Mouse (Mus musculus): ENCODE measurements around the gene Gm10490.
A peak's percentile ranks its signal among the peaks of the same experiment; 100 is the strongest.

The Gm10490 gene

DNA sequence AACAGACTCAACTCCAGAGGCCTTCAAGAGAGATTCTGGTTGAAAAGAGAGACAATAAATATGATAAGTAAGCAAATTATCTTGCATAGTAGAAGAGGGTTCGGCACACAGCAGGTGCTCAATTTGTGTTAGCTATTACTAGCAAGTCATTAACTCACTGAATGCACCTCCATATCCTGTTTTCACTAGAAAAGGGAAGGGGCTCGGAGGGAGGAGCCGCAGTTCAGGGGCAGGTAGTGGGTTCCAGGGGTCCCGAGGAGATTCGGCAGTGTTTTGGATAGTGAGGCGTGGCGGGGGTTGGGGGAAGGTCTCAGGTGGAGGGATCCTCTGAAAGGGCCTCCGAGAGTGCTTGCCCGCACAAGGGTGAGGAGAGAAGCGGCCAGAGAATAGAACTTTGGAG, 17.8 kb downstream of the Gm10490 start:
- no peak for DNase-seq (ENCODE audit: low spot score)

DNA sequence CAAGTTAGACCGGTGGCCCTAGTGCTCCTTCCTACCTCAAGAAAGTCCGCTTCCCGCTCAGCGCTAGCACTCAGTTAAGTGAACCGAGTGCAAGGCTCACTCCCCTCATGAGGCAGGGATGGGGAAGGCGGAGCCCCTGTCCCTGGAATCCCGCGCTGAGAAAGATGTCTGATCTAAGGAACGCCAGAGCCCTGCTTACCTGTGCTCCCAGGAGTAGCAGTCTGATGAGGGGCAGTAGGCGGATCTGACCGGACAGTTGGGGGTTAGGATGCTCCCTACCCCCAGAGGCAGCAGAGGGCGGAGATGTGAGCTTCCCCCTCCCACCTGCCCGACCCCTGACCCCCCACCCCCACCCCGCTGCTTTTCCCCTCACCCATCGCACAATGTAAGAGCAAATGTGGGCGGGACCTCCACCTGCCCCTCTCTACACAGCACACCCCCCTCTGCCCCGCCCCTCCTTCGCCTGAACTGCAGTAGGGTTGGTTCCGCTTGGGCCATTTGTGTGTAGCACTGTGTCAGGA, 19.0 kb downstream of the Gm10490 start, which contains the start of gene Eras:
TSS of gene Eras (minus strand) at position 338 of the 521 bp plus-strand sequence.
- no peak for DNase-seq (ENCODE audit: low spot score)

DNA sequence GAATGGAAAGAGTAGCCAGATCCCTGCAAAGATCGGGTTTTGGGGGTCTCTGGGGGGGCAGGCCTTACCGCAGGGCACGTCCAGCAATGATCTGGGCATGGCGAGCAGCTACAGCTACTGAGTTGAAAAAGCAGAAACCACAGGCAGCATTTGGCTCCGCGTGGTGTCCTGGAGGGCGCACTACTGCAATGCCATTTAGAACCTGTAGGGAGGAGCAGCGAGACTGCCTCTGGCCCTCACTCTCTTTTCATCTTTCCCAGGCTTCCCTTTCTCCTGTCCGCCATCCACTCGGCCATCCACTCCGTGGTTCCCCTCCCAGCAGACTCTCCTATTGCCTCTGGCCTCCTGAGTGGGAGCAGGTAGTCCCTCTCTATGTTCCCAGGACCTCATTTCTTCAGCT, 27.5 kb downstream of the Gm10490 start:
- DNase-seq (ENCODE audit: low spot score) = no peak

DNA sequence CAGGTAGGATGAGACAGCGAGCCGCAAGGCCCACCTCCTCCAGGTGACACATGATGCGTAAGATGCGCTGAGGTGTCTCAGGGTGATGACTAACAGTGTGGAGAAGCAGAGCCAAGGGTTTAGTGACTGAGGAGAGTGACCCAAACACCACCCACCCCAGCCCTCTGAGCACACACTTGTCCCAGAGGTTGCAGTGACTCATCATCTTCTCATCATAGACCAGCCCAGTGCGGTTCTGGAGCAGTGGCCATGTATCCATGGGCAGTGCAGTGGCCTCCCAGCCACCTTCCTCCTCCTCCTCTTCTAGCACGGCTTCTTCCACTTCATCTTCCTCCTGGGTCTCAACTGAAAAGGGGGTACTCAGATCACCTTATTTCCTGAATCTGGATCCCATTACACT, 28.3 kb downstream of the Gm10490 start:
- no peak for DNase-seq (ENCODE audit: low spot score)

DNA sequence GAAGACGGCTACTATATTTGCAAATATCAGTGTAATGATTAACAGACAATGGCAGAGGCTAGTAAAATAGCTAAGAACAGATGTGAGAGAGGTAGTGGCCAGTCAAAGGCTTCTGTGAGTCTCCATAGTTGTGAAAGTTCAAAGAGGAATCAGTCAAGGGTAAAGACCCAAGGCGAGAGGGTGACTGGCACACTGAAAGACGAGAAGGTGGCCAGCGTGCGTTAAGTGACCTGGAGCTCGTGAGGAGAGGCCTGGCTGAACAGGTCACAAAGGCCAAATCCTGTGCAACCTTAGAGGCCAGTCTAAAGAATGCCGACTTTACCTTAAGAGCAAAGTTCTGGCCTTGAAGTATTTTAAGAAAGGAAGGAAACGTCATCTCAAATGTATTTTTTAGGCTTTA, 36.3 kb downstream of the Gm10490 start:
- no peak for DNase-seq (ENCODE audit: low spot score)

DNA sequence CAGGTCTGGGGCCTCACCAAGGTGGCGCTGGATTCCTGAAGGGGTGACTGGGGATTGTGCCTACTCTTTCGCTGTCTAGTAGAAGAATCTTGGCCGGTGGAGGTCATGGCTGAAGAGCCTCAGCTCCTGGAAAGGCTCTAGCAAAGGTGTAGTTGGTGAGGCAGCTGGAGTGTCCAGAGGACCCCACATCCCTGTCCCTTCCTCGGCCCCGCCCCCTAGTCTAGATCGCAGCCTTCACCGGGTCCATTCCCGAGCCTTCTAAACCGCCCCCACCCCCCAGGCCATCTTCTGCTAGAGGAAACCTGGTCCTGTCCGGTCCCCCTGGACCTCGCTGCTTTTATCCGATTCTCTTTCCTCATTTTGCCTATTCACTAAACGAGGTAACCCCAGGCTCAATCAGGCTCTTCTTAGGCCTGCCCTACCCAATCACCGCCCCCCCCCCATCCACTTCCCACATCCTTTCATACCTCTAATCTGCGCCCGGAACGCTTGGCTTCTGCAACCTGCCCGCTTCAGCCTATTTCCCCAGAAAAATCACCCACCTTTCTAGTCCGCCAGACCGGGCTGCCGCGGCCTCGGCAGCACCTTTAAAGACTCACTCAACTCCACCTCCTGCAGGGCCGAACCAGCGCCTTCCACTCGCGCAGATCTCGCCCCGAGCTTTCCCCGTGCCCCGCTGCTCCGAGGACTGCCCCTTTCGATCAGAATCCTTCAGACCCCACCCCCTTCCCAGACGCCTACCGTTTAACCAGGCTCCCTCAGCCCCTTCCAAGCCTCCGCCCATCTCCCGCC, 38.0 kb downstream of the Gm10490 start, which contains the start of gene Hdac6:
TSS of gene Hdac6 (minus strand) at position 782 of the 792 bp plus-strand sequence.
- no peak for DNase-seq (ENCODE audit: low spot score)

DNA sequence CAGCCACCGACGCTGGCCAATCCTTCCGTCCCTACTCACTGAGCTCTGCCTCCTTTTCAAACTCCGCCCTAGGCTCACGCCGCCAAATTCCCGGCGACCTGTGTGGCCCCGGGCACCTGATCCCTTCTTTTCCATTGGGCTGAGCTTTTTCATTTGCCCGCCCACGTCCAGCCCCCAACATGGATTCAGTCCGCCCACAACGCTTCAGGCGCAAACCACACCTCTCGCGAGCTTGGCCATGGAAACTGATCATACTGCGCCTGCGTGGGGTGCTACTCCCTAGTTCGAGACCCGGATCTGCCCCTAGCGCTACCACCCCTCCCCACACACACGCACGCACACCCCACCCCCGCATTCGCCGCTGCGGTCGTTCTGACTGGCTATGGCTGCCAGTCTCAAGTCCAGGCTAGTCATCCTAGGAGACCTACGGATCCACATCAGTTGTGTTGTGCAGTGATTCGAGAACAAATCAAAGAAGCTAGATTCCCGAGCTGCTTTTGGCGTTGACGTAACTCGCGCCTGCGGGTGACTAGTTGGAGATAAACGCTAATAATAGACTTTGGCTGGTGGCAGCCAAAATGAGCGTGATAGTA, 38.7 kb downstream of the Gm10490 start:
- peak; percentile 86 for DNase-seq (ENCODE audit: low spot score)

DNA sequence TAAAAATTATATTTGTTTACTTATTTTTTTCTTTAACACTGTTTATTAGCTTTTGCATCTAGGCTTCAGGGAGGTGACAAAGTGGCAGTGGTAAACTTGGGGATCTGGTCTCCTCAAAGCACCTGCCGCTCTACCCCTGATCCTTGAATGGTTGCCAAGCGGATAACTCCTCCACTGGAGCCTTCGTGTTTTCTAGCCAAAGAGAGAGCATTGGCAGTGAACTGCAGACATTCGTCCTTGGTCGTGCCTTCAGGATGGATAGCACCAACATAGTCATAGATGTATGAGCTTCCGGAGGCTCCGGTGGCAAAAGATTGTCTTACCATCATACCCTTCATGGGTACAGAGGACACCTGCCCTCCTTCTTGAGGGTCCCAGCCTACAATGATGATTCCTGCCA, 40.7 kb downstream of the Gm10490 start:
- no peak for DNase-seq (ENCODE audit: low spot score)

DNA sequence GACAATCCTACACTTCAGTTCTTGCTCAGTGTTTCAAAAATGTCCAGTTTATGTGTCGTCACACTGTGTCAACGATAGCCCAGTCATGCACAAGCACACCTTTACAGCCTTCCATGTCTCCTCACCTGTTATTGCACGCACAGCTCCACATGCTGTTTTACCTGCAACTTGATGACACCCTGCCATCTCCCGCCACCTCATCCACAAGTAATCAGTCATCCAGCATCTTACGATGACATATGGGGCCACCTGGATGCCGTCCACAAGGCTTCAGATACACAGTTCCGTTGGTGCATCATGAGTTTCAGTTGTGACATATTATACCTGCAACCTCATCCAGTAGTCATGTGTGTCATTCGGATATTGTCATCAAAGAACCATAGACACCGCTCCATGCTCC, 49.5 kb downstream of the Gm10490 start:
- DNase-seq (ENCODE audit: low spot score) = no peak
